Mouse (Mus musculus): Measurements from ENCODE around the gene Plgrkt.

DNA sequence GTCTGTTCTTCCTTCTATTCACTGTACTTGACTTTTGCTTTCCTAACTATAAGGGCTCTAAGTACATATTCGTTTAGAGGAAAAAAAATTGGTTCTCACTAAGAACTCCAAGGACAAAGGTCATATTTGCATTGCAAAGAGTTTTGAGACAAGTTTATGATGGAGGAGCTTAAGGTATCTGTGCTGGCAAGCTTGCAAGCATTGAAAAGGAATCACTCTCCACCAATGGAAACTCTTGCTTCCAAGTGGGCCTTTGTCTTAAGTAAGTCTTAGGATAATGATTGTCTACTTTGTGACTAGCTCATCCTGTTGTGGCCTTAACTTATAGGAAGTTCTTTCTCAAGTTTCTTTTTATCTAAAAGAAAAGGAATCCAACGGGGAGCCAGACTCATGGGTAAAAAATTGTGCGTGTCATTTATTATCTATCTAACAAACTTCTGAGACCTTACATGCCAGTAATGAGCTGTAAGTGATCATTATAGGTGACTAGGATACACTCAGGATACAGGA lies 49.3 kb upstream of the Plgrkt start:
- TF ChIP-seq HCFC1 (IDR thresholded peaks at IDR 0.05; ENCODE audit: low read depth, low read length) (no peak), CTCF (IDR thresholded peaks at IDR 0.05 in 2 of 3, conservative IDR thresholded peaks at IDR 0.05 in 1 of 3; ENCODE audit: control insufficient read depth in 1 of 3, insufficient read depth in 1 of 3, low read depth in 2 of 3, low read length in 3 of 3, poor library complexity in 1 of 3, severe bottlenecking in 1 of 3) (no peak)
